Mouse (Mus musculus) bone marrow macrophage, adult 2 months (primary cell): ENCODE data around the gene Slc25a33.

Experiments used
- CTCF ChIP-seq: IDR thresholded peaks from 2 replicates; pipeline ENCODE4 v1.5.1; 2012; ENCODE audit warnings: low read depth, mild to moderate bottlenecking, low read length, moderate library complexity
- POLR2A ChIP-seq: IDR thresholded peaks from 2 replicates; pipeline ENCODE4 v1.6.1; 2012; ENCODE audit warnings: mild to moderate bottlenecking, low read depth, low read length, borderline replicate concordance

GRCm38 (mm10) chr4:149719686-149720085 lies 54.4 kb downstream of the Slc25a33 start:
- TF ChIP-seq POLR2A (no peak), CTCF (no peak)
